Mouse (Mus musculus) intestine, postnatal 0 days (tissue): ENCODE data around the gene 9230112D13Rik. TPM values are rescaled to one million over a fixed set of nuclear protein-coding genes. Genes with fewer than 3 reads are reported as not detected.

Experiments
- ATAC-seq: fragments of 200-750 bp; cut with Nextera tagmentation; 2 replicates; pipeline ENCODE4 v1.8.0; 2017; ENCODE audit warnings: mild to moderate bottlenecking, moderate TSS enrichment, moderate library complexity
- H3K27ac ChIP-seq: fragments of 300-500 bp; sonication (generic); 2 replicates; pipeline ENCODE4 v1.5.1; 2014; ENCODE audit warnings: mild to moderate bottlenecking, low read depth, low read length, moderate library complexity
- H3K27me3 ChIP-seq: fragments of 300-500 bp; sonication (generic); replicated peaks from 2 replicates; pipeline ENCODE4 v1.6.1; 2014; ENCODE audit warnings: low read length, mixed read lengths; ENCODE audit not compliant: control insufficient read depth, insufficient read depth
- H3K36me3 ChIP-seq: fragments of 300-500 bp; sonication (generic); 2 replicates; pipeline ENCODE4 v1.6.1; 2014; ENCODE audit warnings: mild to moderate bottlenecking, moderate library complexity; ENCODE audit not compliant: control insufficient read depth, insufficient read depth
- H3K4me1 ChIP-seq: fragments of 300-500 bp; sonication (generic); replicated peaks from 2 replicates; pipeline ENCODE4 v1.6.1; 2014; ENCODE audit warnings: antibody characterized with exemption, low read length, mixed read lengths; ENCODE audit not compliant: control insufficient read depth, insufficient read depth
- H3K4me2 ChIP-seq: fragments of 300-500 bp; sonication (generic); replicated peaks from 2 replicates; pipeline ENCODE4 v1.6.1; 2014; ENCODE audit warnings: low read depth, mild to moderate bottlenecking, moderate library complexity
- H3K4me3 ChIP-seq: fragments of 300-500 bp; sonication (generic); 2 replicates; pipeline ENCODE4 v1.5.1; 2014; ENCODE audit warnings: low read depth, low read length
- H3K9ac ChIP-seq: fragments of 300-500 bp; sonication (generic); 2 replicates; pipeline ENCODE4 v1.6.1; 2014; ENCODE audit warnings: mild to moderate bottlenecking, low read depth, low read length
- H3K9me3 ChIP-seq: fragments of 300-500 bp; sonication (generic); 2 replicates; pipeline ENCODE4 v1.6.1; 2016; ENCODE audit warnings: mixed run types; ENCODE audit not compliant: control insufficient read depth
- CTCF ChIP-seq: sonication (generic); IDR thresholded peaks from 2 replicates; pipeline ENCODE4 v1.5.1; 2016; ENCODE audit warnings: low read depth, mild to moderate bottlenecking, control low read depth, antibody characterized with exemption, moderate library complexity
- WGBS: fragments of 180-500 bp; shearing (Covaris S2); extraction: QIAGEN DNeasy Blood & Tissue Kit; methylation state at CpG from one replicate; pipeline ENCODE4 v1.1.7; 2014; 5-methylcytosine and 5-hydroxymethylcytosine counted together
- polyA plus RNA-seq: library from polyadenylated mRNA; unstranded; fragments of >200 nt; fragmentation: Nextera tagmentation; extraction: Ambion mirVana; gene quantifications from 2 replicates; pipeline ENCODE4 v1.2.1, GENCODE M21; 2015

The 9230112D13Rik gene
- polyA plus RNA-seq, 1 experiment from 2014 or later: not detected

GRCm38 (mm10) chr14:34514120-34514519 is 8.5 kb downstream of the 9230112D13Rik start:
- Histone ChIP-seq H3K4me2 (no peak overlapping the region), H3K4me1 (no peaks in the 10 kb centered on the region), H3K27ac (no peak overlapping the region), H3K4me3 (no peak overlapping the region), H3K27me3 (no peaks in the 10 kb centered on the region), H3K9ac (no peak overlapping the region), H3K9me3 (no peaks in the 10 kb centered on the region), H3K36me3 (no peaks in the 10 kb centered on the region)
- no peak for ATAC-seq
- 64% methylated on average over 6 of the region's 6 CpGs for WGBS
- no peak for TF ChIP-seq CTCF

GRCm38 (mm10) chr14:34512602-34513001 is 10.0 kb downstream of the 9230112D13Rik start:
- no peaks in the 10 kb centered on the region for H3K4me1 ChIP-seq
- H3K4me3 ChIP-seq: no peak overlapping the region
- WGBS: 48% methylated on average over 4 of the region's 4 CpGs
- no peaks in the 10 kb centered on the region for H3K36me3 ChIP-seq
- H3K27ac ChIP-seq: no peak overlapping the region
- no peak for ATAC-seq
- TF ChIP-seq CTCF: no peak
- no peaks in the 10 kb centered on the region for H3K9me3 ChIP-seq
- H3K4me2 ChIP-seq: no peak overlapping the region
- H3K9ac ChIP-seq: no peak overlapping the region
- no peaks in the 10 kb centered on the region for H3K27me3 ChIP-seq

GRCm38 (mm10) chr14:34511901-34512300 is 10.7 kb downstream of the 9230112D13Rik start:
- TF ChIP-seq CTCF: no peak
- Histone ChIP-seq H3K4me1 (no peaks in the 10 kb centered on the region), H3K4me3 (no peak overlapping the region), H3K9ac (no peak overlapping the region), H3K9me3 (no peaks in the 10 kb centered on the region), H3K27me3 (no peaks in the 10 kb centered on the region), H3K4me2 (no peak overlapping the region), H3K27ac (no peak overlapping the region), H3K36me3 (no peaks in the 10 kb centered on the region)
- no peak for ATAC-seq
- 56% methylated on average over 11 of the region's 11 CpGs for WGBS

DNA sequence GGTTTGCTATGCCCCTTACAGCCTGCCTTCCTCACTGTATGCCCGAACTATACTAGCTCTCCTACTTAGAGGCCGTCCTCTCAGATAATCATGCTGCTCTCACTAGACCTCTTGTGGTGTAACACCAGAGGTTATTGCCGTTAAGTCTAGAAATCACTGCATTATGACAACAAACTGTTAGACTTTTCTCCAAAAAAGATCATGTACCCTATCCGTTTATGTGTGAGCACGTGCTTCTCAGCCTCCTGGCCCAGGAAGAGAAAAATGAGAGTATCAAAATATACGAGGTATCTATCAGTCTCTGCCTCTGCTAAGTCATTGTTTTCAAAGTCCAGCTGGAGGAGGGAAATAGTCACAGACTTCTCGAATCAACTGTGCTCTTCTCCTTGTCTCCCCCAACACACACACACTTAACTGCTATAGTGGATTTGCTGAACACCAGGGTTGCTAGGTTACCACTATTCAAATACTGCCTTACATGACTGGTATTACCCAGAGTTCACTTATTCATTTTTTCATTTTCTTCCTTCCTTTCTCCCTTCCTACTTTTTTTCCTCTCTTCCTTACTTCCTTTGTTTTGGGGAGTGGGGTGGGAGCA is 13.7 kb downstream of the 9230112D13Rik start:
- H3K9ac ChIP-seq: no peak overlapping the region
- H3K36me3 ChIP-seq: no peaks in the 10 kb centered on the region
- no peak overlapping the region for H3K4me3 ChIP-seq
- no peak overlapping the region for H3K27ac ChIP-seq
- H3K27me3 ChIP-seq: no peaks in the 10 kb centered on the region
- WGBS: 35% methylated on average over 7 of the region's 7 CpGs
- ATAC-seq: no peak
- no peak overlapping the region for H3K4me2 ChIP-seq
- no peaks in the 10 kb centered on the region for H3K9me3 ChIP-seq
- peak; percentile 38 for TF ChIP-seq CTCF
- no peaks in the 10 kb centered on the region for H3K4me1 ChIP-seq

DNA sequence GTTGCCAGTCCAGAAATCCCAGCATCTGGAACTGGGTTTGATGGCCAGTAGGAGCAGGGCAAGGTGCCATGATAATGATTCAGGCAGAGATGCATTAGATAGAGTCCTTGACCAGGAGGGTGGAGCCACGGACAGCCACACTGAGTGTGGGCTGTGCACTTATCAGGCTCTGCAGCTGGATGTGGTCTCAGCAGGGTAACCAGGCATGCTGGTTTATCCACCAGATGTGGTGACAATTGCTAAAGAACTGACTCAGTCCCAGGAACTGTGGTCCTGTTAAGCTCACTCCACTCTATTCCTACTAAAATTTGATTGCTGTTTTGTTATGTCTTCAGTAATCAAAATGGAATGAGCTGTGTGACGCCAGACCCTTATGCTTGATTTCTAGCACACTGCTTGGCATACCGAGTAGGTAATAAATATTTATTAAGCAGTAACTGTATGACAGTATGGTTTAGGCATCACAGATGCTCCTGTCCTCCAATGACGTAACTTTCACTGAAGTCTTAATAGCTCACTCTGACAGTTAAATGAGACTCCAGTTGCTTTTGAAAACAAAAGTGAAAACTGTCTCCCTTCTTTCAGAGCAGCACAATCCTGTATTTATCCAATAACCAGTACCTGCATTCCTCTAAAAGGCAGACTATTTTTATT is 14.3 kb downstream of the 9230112D13Rik start:
- Histone ChIP-seq H3K9ac (no peak overlapping the region), H3K27ac (no peak overlapping the region), H3K36me3 (no peaks in the 10 kb centered on the region), H3K4me3 (no peak overlapping the region), H3K27me3 (no peaks in the 10 kb centered on the region), H3K4me1 (no peaks in the 10 kb centered on the region), H3K9me3 (no peaks in the 10 kb centered on the region), H3K4me2 (no peak overlapping the region)
- no peak for ATAC-seq
- TF ChIP-seq CTCF: no peak
- WGBS: 50% methylated on average over 4 of the region's 4 CpGs

DNA sequence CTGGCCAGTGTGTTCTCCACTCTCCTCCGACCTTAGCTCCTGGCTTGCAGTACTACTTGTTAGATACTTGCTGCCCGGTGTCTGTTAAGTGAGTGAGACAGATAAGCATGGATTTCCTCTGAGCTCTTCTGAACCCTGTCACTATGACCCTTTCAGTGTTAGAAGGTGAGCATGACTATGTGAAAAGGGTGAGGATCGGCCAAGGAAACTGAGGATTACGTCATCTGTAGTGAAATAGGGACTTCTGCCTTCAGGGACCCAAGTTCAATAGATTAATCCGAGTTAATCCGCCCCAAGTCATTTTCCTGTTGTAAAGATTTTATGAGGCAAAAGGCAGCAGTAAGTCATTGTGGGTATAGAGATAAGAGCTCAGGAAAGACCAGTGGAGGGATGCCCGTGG is 17.3 kb downstream of the 9230112D13Rik start:
- Histone ChIP-seq H3K9ac (no peak overlapping the region), H3K27ac (0 out of 2 replicates have a peak overlapping the region, but pooled peaks have one; percentile 11), H3K4me3 (no peak overlapping the region), H3K27me3 (no peaks in the 10 kb centered on the region), H3K9me3 (no peaks in the 10 kb centered on the region), H3K4me2 (no peak overlapping the region), H3K4me1 (no peaks in the 10 kb centered on the region), H3K36me3 (no peaks in the 10 kb centered on the region)
- no peak for TF ChIP-seq CTCF
- ATAC-seq: peak; percentile 72
- 42% methylated on average over 7 of the region's 7 CpGs for WGBS
